In genomic region chr7:109168716-109169115, GRCm38 (mm10) we compare ENCODE assay signal across 9 mouse cellular contexts. TPM values are rescaled to one million over a fixed set of nuclear protein-coding genes. Genes with fewer than 3 reads are reported as not detected.
A peak's percentile ranks its signal among the peaks of the same experiment; 100 is the strongest.
DNase-seq lines count a peak whose midpoint lies in the region; ATAC-seq lines count a peak whose summit lies in the region.
"Had no signal": no experiment of that assay in that cellular context is flagged by ENCODE, and none has a peak within 500 bp of the region (broad histone marks: within the 10 kb centered on the region; RNA-seq: fewer than 3 reads in every experiment).

No protein-coding gene starts in this region.

- H3K4me3 ChIP-seq in embryonic facial prominence, embryonic 10.5 days = peak overlapping the region; percentile 74
- peak overlapping the region; percentile 73 for H3K4me3 ChIP-seq in hindbrain, embryonic 10.5 days
- peak overlapping the region; percentile 80 for H3K4me3 ChIP-seq in midbrain, embryonic 12.5 days
- no peak overlapping the region for H3K4me3 ChIP-seq in liver, embryonic 12.5 days

- peak overlapping the region; percentile 93 for H3K4me2 ChIP-seq in midbrain, embryonic 12.5 days (replicated peaks)
- H3K4me2 ChIP-seq in liver, embryonic 12.5 days = no peak overlapping the region

- H3K4me1 ChIP-seq in embryonic facial prominence, embryonic 10.5 days = peaks cover 46% of the 10 kb centered on the region
- H3K4me1 ChIP-seq in hindbrain, embryonic 10.5 days (replicated peaks) = peaks cover 52% of the 10 kb centered on the region
- peaks cover 66% of the 10 kb centered on the region for H3K4me1 ChIP-seq in midbrain, embryonic 12.5 days
- H3K4me1 ChIP-seq in liver, embryonic 12.5 days = 0 out of 2 replicates have a peak, but pooled peaks cover 7% of the 10 kb centered on the region

- H3K27ac ChIP-seq in embryonic facial prominence, embryonic 10.5 days (replicated peaks) = no peak overlapping the region
- no peak overlapping the region for H3K27ac ChIP-seq in hindbrain, embryonic 10.5 days
- H3K27ac ChIP-seq in midbrain, embryonic 12.5 days (replicated peaks) = no peak overlapping the region
- no peak overlapping the region for H3K27ac ChIP-seq in liver, embryonic 12.5 days
- H3K27ac ChIP-seq: liver, embryonic 15.5 days had no signal

- peaks cover 77% of the 10 kb centered on the region for H3K27me3 ChIP-seq in embryonic facial prominence, embryonic 10.5 days (replicated peaks; ENCODE audit: low read depth, poor library complexity, severe bottlenecking)
- peaks cover 54% of the 10 kb centered on the region for H3K27me3 ChIP-seq in hindbrain, embryonic 10.5 days (ENCODE audit: insufficient read depth, poor library complexity, severe bottlenecking)
- peaks cover 23% of the 10 kb centered on the region for H3K27me3 ChIP-seq in midbrain, embryonic 12.5 days
- peaks cover 75% of the 10 kb centered on the region for H3K27me3 ChIP-seq in liver, embryonic 12.5 days (replicated peaks)

- H3K9me3 ChIP-seq in embryonic facial prominence, embryonic 10.5 days = no peaks in the 10 kb centered on the region
- no peaks in the 10 kb centered on the region for H3K9me3 ChIP-seq in hindbrain, embryonic 10.5 days
- H3K9me3 ChIP-seq in midbrain, embryonic 12.5 days = no peaks in the 10 kb centered on the region
- H3K9me3 ChIP-seq in liver, embryonic 12.5 days (replicated peaks) = no peaks in the 10 kb centered on the region
- H3K9me3 ChIP-seq: liver, embryonic 15.5 days had no signal

- H3K36me3 ChIP-seq in embryonic facial prominence, embryonic 10.5 days (replicated peaks) = no peaks in the 10 kb centered on the region
- no peaks in the 10 kb centered on the region for H3K36me3 ChIP-seq in hindbrain, embryonic 10.5 days
- no peaks in the 10 kb centered on the region for H3K36me3 ChIP-seq in midbrain, embryonic 12.5 days
- H3K36me3 ChIP-seq in liver, embryonic 12.5 days = no peaks in the 10 kb centered on the region
- H3K36me3 ChIP-seq: liver, embryonic 15.5 days had no signal

- WGBS in embryonic facial prominence, embryonic 10.5 days = 94% methylated on average over 7 of the region's 7 CpGs
- WGBS in hindbrain, embryonic 10.5 days = 91% methylated on average over 7 of the region's 7 CpGs
- 90% methylated on average over 7 of the region's 7 CpGs for whole genome bisulfite sequencing in midbrain, embryonic 12.5 days
- WGBS in liver, embryonic 12.5 days (ENCODE audit: insufficient replicate concordance) = 74% methylated on average over 7 of the region's 7 CpGs

- ATAC-seq in midbrain, embryonic 12.5 days (ENCODE audit: low FRiP score, low read depth) = no peak
- ATAC-seq in liver, embryonic 12.5 days = no peak

- peak overlapping the region; percentile 94; the same call in 1 of the 2 replicates for H3K9ac ChIP-seq in midbrain, embryonic 12.5 days (replicated peaks)
- no peak overlapping the region for H3K9ac ChIP-seq in liver, embryonic 12.5 days
- H3K9ac ChIP-seq: liver, embryonic 15.5 days had no signal

- DNase-seq in ES-CJ7 (ENCODE audit: low read depth, low spot score) = peak; percentile 43
- DNase-seq in embryonic facial prominence, embryonic 10.5 days (ENCODE audit: low spot score) = no peak
- no peak for DNase-seq in hindbrain, embryonic 10.5 days (ENCODE audit: low spot score)
- no peak for DNase-seq in adrenal gland, adult 18-20 months (ENCODE audit: low spot score in 2 of 2)
- no peak for DNase-seq in thymus, postnatal 10 days (ENCODE audit: low spot score in 2 of 2)
- DNase-seq: gastrocnemius, postnatal 36 days had no signal

RNA-seq across cellular contexts. Expression of gene Lmo1, which starts 6.3 kb away (rescaled TPM):
- polyA plus RNA-seq in embryonic facial prominence, embryonic 10.5 days (2016; fragmentation: Nextera tagmentation; extraction: Ambion mirVana) = 23.6 and 30.3 TPM in 2 replicates
- 26.1 and 37.6 TPM in 2 replicates for polyA plus RNA-seq in hindbrain, embryonic 10.5 days (2016; fragmentation: Nextera tagmentation; extraction: Ambion mirVana)
- 149 and 177 TPM in 2 replicates for polyA plus RNA-seq in midbrain, embryonic 12.5 days (2016; fragmentation: Nextera tagmentation; extraction: Ambion mirVana)
- total RNA-seq in adrenal gland, adult 18-20 months (2021) = 1 to 10 TPM; 2.8 to 7.6 TPM
- 1.7 and 1.8 TPM in 2 replicates for polyA plus RNA-seq in liver, embryonic 12.5 days (2016; fragmentation: Nextera tagmentation; extraction: Ambion mirVana)
